Mouse (Mus musculus) erythroid progenitor cell, adult 5-6 weeks (primary cell): ENCODE results near the gene Myh6. TPM values are rescaled to one million over a fixed set of nuclear protein-coding genes. Genes with fewer than 3 reads are reported as not detected.
A peak's percentile ranks its signal among the peaks of the same experiment; 100 is the strongest.
"Not testable (repeated sequence)": the region's sequence is repeated elsewhere in the genome, so short reads cannot be mapped to it uniquely, and the experiment has no call there.

Experiments
- ATAC-seq: replicated peaks from 2 replicates; pipeline ENCODE4 v1.8.0; 2016; ENCODE audit warnings: moderate number of reproducible peaks, mild to moderate bottlenecking, moderate TSS enrichment, inconsistent platforms; ENCODE audit not compliant: poor library complexity, low FRiP score, severe bottlenecking
- total RNA-seq, 2 experiments: library from RNA; stranded (forward) in 1 of 2; stranded (reverse) in 1 of 2; fragments of 150-400 nt in 1 of 2; fragments of 186-747, 209-891 nt in 1 of 2; gene quantifications; 2 replicates each; pipeline versions ENCODE4 v1.2.3 to v1.2.4; 2015 to 2017; ENCODE audit warnings: low replicate concordance in 2 of 2

Myh6 gene
- total RNA-seq, 2 experiments from 2014 or later: not detected

- ATAC-seq: no peak
Measured at GRCm38 (mm10) chr14:54960769-54961168, 6.0 kb downstream of the Myh6 start.

- 0 out of 2 replicates have a peak, but pooled peaks have one; percentile 33 for ATAC-seq
Measured at GRCm38 (mm10) chr14:54959853-54960613, 6.7 kb downstream of the Myh6 start.

GRCm38 (mm10) chr14:54959197-54959596, 7.5 kb downstream of the Myh6 start:
- no peak for ATAC-seq

- ATAC-seq: no peak
Measured at GRCm38 (mm10) chr14:54958503-54958902, 8.2 kb downstream of the Myh6 start.

GRCm38 (mm10) chr14:54956533-54956932, 10.2 kb downstream of the Myh6 start:
- ATAC-seq: no peak

GRCm38 (mm10) chr14:54955481-54955880, 11.2 kb downstream of the Myh6 start:
- no peak for ATAC-seq

GRCm38 (mm10) chr14:54954474-54954873, 12.3 kb downstream of the Myh6 start:
- ATAC-seq: no peak

GRCm38 (mm10) chr14:54953664-54954206, 13.0 kb downstream of the Myh6 start:
- no peak for ATAC-seq

GRCm38 (mm10) chr14:54951587-54951986, 15.1 kb downstream of the Myh6 start:
- no peak for ATAC-seq

- no peak for ATAC-seq
Measured at GRCm38 (mm10) chr14:54950493-54950892, 16.2 kb downstream of the Myh6 start.

- no peak for ATAC-seq
Measured at GRCm38 (mm10) chr14:54948781-54949180, 17.9 kb downstream of the Myh6 start.

- not testable (repeated sequence) for ATAC-seq
Measured at GRCm38 (mm10) chr14:54947008-54947407, 19.7 kb downstream of the Myh6 start.

GRCm38 (mm10) chr14:54945975-54946704, 20.6 kb downstream of the Myh6 start:
- ATAC-seq: no peak

- no peak for ATAC-seq
Measured at GRCm38 (mm10) chr14:54944939-54945338, 21.8 kb downstream of the Myh6 start.

- no peak for ATAC-seq
Measured at GRCm38 (mm10) chr14:54943971-54944370, 22.8 kb downstream of the Myh6 start.

- no peak for ATAC-seq
Measured at GRCm38 (mm10) chr14:54942479-54942878, 24.2 kb downstream of the Myh6 start.

- no peak for ATAC-seq
Measured at GRCm38 (mm10) chr14:54941024-54941978, 25.4 kb downstream of the Myh6 start.

GRCm38 (mm10) chr14:54940176-54940530, 26.6 kb downstream of the Myh6 start:
- ATAC-seq: no peak

- ATAC-seq: no peak
Measured at GRCm38 (mm10) chr14:54939434-54940175, 27.1 kb downstream of the Myh6 start.
